Comparison of ENCODE assay signal across 15 mouse cellular contexts in the genomic region with DNA sequence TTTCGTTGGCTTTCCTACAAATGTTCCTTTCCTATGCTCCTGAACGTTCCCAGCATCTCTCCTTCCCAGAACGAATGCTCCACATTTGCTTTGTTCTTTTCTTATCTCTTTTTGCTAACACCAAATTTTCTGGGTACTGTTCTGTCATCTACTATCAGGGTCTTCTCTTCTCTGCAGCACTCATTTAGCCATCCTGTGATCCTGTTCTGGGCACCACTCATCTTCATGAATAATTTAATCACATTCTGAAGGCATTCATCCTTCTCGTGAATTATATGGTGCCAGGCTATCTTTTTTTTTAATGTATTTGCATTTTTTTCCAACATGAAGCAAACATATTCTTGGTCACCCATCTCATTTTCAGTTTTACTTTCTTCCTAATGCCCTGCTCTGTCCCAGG.
"Had no signal": no experiment of that assay in that cellular context is flagged by ENCODE, and none has a peak within 500 bp of the region (broad histone marks: within the 10 kb centered on the region; RNA-seq: fewer than 3 reads in every experiment).

No protein-coding gene starts in this region.

- H3K4me1 ChIP-seq: liver, embryonic 13.5 days had no signal

- H3K27me3 ChIP-seq: liver, embryonic 13.5 days had no signal

- H3K27ac ChIP-seq: kidney, postnatal 0 days; layer of hippocampus, adult 2 months; left cerebral cortex, adult 2 months; liver, embryonic 13.5 days had no signal

- H3K36me3 ChIP-seq: liver, embryonic 13.5 days had no signal

- H3K4me3 ChIP-seq: layer of hippocampus, adult 2 months; left cerebral cortex, adult 2 months; liver, embryonic 13.5 days had no signal

- H3K9me3 ChIP-seq: liver, embryonic 13.5 days had no signal

- H3K4me2 ChIP-seq: liver, embryonic 13.5 days had no signal

- DNase-seq: kidney, adult 2 months; kidney, postnatal 25 days; layer of hippocampus, adult 9-11 months; liver, embryonic 13.5 days; lung, adult 2 months; lung, postnatal 14 days; lung, postnatal 4 days; right cerebral cortex, postnatal 25 days; thymus, adult 18-20 months; thymus, postnatal 36 days had no signal

- ATAC-seq: intestine, postnatal 0 days; midbrain, embryonic 16.5 days had no signal

- H3K9ac ChIP-seq: liver, embryonic 13.5 days had no signal
